Mouse (Mus musculus) hindbrain, embryonic 13.5 days (tissue): ENCODE measurements around the gene Scyl2. TPM values are rescaled to one million over a fixed set of nuclear protein-coding genes. Genes with fewer than 3 reads are reported as not detected.

Experiments
- ATAC-seq: fragments of 200-750 bp; cut with Nextera tagmentation; 2 replicates; pipeline ENCODE4 v1.8.0; 2017; ENCODE audit warnings: moderate TSS enrichment; ENCODE audit not compliant: low FRiP score
- H3K27ac ChIP-seq: fragments of 300-500 bp; sonication (generic); 2 replicates; pipeline ENCODE4 v1.5.1; 2015; ENCODE audit warnings: inconsistent platforms, mild to moderate bottlenecking, moderate library complexity
- H3K27me3 ChIP-seq: fragments of 300-500 bp; sonication (generic); 2 replicates; pipeline ENCODE4 v1.6.1; 2015; ENCODE audit warnings: mild to moderate bottlenecking, inconsistent platforms
- H3K36me3 ChIP-seq: fragments of 300-500 bp; sonication (generic); 2 replicates; pipeline ENCODE4 v1.6.1; 2015; ENCODE audit warnings: mild to moderate bottlenecking, inconsistent platforms
- H3K4me1 ChIP-seq: fragments of 300-500 bp; sonication (generic); replicated peaks from 2 replicates; pipeline ENCODE4 v1.6.1; 2015; ENCODE audit warnings: inconsistent platforms
- H3K4me2 ChIP-seq: fragments of 300-500 bp; sonication (generic); 2 replicates; pipeline ENCODE4 v1.6.1; 2015; ENCODE audit warnings: inconsistent platforms, mild to moderate bottlenecking, moderate library complexity
- H3K4me3 ChIP-seq: fragments of 300-500 bp; sonication (generic); 2 replicates; pipeline ENCODE4 v1.5.1; 2015; ENCODE audit warnings: mild to moderate bottlenecking, inconsistent platforms
- H3K9ac ChIP-seq: fragments of 300-500 bp; sonication (generic); 2 replicates; pipeline ENCODE4 v1.6.1; 2015; ENCODE audit warnings: mild to moderate bottlenecking, inconsistent platforms
- H3K9me3 ChIP-seq: fragments of 300-500 bp; sonication (generic); 2 replicates; pipeline ENCODE4 v1.6.1; 2016; ENCODE audit warnings: inconsistent platforms
- WGBS: fragments of 180-500 bp; shearing (Covaris S2); methylation state at CpG from one replicate; pipeline ENCODE4 v1.1.7; 2015; 5-methylcytosine and 5-hydroxymethylcytosine counted together
- polyA plus RNA-seq: library from polyadenylated mRNA; unstranded; fragments of >200 nt; fragmentation: Nextera tagmentation; extraction: Ambion mirVana; gene quantifications from 2 replicates; pipeline ENCODE4 v1.2.1, GENCODE M21; 2015

Gene Scyl2
- 9.7 and 10.0 TPM in 2 replicates for polyA plus RNA-seq

DNA sequence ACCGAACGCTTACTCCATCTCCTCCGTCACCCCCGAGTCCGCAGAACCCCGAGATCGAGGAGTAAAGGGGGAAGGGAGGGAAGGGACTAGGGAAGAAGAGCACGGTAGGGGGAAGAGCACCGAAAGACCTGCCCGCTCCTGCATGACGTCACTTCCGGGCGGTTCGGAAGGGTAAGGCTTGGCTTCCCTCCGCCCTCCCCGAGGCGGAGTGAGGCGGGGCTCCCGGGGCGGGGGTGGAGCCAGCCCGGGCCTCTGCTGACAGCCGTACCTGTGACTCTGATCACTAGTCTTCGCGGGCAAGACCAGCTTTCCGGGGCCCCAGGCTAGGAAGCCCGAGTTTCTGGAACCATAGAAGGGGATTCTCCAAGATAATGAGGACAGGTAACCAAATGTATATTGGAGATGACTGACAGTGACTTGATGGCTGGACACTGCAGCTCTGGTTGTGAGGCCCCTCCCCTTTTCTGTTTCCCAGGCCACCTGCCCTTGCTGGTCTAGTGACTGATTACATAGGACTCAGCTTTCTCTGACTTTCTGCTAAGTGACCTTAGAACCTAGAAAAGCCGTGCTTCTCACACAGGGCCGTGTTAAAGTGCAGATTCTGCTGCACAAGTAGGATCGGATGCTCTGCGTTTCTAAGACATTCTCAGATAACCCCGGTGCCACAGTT is at the start of gene Scyl2:
TSS of gene Scyl2 (minus strand) at position 147 of the 670 bp plus-strand sequence.
- Histone ChIP-seq H3K27me3 (0 out of 2 replicates have a peak, but pooled peaks cover 3% of the 10 kb centered on the region), H3K27ac (peak within 1 kb of the TSS; percentile 87), H3K9me3 (no peaks in the 10 kb centered on the region), H3K4me1 (peaks cover 32% of the 10 kb centered on the region), H3K4me3 (peak within 1 kb of the TSS; percentile 99), H3K9ac (peak within 1 kb of the TSS; percentile 96), H3K4me2 (peak within 1 kb of the TSS; percentile 80), H3K36me3 (peaks cover 9% of the 10 kb centered on the region; the same call in 1 of the 2 replicates)
- 6% methylated on average over 31 of the region's 31 CpGs for WGBS
- ATAC-seq = peak; percentile 99

DNA sequence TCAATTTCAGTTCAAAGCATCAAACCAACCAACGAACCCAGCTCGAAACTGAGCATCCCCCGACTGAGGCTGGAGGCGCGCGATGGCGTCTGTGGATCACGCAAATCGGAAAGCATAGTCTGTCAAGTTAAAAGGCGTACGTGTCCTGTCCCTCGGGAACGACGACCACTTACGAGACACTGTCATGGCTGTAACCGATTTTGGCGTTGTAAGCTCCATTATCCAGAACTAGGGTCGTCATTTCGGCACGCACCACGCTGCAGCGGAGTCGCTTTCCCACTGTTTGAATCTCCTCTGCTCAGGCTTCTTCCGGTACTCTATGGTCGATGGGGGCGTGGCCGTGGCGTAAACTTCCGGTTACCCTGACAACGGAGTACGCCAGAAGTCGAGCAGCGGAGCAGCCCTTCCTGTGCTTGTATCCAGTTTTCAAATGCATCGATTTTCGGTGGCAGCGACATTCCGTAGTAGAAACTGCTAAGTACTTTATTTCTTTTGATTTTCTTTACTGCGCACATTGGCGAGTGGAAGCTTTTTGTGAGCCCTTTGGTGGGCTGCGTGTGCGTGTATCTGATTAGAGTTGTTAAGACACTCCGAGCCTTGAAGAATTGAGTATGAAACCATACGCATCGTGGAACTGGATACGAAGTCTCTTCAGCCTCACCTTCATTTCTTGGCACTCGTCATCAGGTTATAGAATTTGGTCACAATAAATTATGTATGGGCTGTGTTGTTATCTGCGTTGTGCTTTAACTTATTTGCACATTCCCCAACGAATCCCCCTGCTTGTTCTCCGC is 46.1 kb upstream of the Scyl2 start, which contains the start of gene Actr6:
TSS of gene Actr6 (minus strand) at position 295 of the 794 bp plus-strand sequence.
- peak; percentile 99 for ATAC-seq
- no peaks in the 10 kb centered on the region for H3K27me3 ChIP-seq
- 1% methylated on average over 49 of the region's 49 CpGs for WGBS

DNA sequence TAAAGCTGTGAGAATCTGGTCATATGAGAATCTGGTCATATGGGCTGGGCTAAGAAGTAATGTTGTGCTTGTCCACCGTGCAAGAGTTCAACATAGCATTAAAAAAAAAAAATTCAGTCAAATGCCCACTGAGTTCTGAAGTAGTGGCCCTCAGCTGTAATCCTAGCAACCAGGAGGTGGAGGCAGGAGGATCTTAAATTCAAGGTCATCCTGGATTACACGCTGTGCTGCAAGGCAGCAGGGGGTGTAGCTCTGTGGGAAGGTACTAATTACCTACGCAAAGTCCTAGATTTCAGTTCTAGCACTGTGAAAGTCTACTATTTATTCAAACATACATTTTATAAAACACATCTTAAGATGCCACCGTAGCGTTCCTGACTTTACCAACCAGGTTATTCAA is 45.3 kb upstream of the Scyl2 start:
- Histone ChIP-seq H3K27ac (peak overlapping the region; percentile 78; the same call in 1 of the 2 replicates), H3K9ac (peak overlapping the region; percentile 73)

More for the DNA sequence above, 46.1 kb upstream of the Scyl2 start, which contains the start of gene Actr6:
- H3K36me3 ChIP-seq = peaks cover under 1% of the 10 kb centered on the region; the same call in 1 of the 2 replicates
- peak within 1 kb of the TSS; percentile 76 for H3K4me2 ChIP-seq
- H3K4me1 ChIP-seq = peaks cover 24% of the 10 kb centered on the region
- peak within 1 kb of the TSS; percentile 78 for H3K27ac ChIP-seq
- peak within 1 kb of the TSS; percentile 67 for H3K4me3 ChIP-seq
- H3K9ac ChIP-seq = peak within 1 kb of the TSS; percentile 73
- no peaks in the 10 kb centered on the region for H3K9me3 ChIP-seq

DNA sequence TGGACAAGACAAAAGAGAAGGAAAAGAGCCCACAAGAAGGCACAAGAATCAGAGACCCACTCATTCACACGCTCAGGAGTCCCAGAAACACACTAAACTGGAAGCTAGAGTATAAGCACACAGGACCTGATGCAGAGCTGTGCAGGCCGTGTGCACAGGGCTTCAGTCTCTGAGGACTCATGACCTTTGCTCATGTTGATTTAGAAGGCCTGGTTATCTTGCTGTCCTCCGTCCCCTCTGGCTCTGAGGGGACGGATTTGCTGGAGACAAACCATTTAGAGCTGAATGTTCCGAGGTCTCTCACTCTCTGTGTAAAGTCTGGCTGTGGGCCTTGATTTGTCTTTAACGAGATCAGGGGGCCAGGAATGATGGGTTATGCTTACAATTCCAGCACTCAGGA is 44.3 kb upstream of the Scyl2 start:
- no peak for ATAC-seq
- no peak overlapping the region for H3K4me2 ChIP-seq
- H3K9ac ChIP-seq = 0 out of 2 replicates have a peak overlapping the region, but pooled peaks have one; percentile 35
- no peak overlapping the region for H3K27ac ChIP-seq
- peaks cover 15% of the 10 kb centered on the region for H3K36me3 ChIP-seq
- 87% methylated on average over 6 of the region's 6 CpGs for WGBS
- H3K4me1 ChIP-seq = peaks cover 24% of the 10 kb centered on the region
- H3K9me3 ChIP-seq = no peaks in the 10 kb centered on the region
- H3K4me3 ChIP-seq = no peak overlapping the region
- H3K27me3 ChIP-seq = no peaks in the 10 kb centered on the region

More for the DNA sequence above, 45.3 kb upstream of the Scyl2 start:
- 19% methylated on average over 5 of the region's 5 CpGs for WGBS
- Histone ChIP-seq H3K27me3 (no peaks in the 10 kb centered on the region), H3K4me2 (peak overlapping the region; percentile 76), H3K4me1 (peaks cover 24% of the 10 kb centered on the region), H3K36me3 (peaks cover 6% of the 10 kb centered on the region), H3K9me3 (no peaks in the 10 kb centered on the region), H3K4me3 (peak overlapping the region; percentile 67)
- no peak for ATAC-seq

DNA sequence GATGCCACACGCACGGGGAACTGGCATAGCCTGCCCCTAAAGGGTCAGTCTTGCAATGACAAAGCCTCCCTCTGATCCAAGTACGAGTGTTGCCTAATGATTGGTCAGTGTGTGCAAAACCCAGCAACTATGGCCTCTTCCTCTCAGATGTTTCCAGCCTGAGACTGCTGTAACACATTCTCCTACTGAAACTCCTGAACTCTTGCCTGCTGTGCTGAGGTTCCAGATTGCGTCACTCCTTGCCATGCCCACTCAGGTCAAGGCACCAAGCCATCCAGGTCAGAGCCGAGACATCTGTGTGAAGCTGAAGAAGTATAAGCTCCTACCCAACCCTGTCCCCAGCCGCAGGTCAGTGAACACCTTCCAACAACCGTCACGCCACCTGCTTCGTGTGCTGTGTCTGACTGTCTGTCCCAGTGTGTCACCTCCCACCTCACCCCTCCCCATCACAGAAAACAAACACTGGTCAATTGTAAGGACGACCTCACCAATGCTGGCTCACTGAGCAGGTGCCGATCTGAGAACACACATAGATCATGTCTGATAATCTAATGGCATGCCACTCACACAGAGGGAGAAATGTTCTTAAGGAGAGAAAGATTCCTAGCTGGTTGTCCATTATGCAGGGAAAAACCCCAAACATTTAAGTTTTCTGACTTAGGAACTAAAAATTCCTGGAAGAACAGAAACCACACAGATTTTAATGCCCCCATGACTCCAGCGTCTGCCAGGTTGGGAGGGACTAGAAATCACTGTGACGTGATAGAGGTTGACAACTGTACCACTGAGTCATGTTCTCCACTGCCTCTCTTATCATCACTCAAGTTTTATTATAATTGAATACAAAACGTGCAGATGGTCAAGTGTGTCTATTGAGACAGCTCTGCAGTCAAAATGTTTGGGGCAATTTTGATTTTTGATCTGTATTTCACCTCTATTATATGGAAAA is 36.4 kb upstream of the Scyl2 start:
- no peak for ATAC-seq
- Histone ChIP-seq H3K36me3 (peaks cover 56% of the 10 kb centered on the region), H3K4me1 (no peaks in the 10 kb centered on the region), H3K4me3 (no peak overlapping the region), H3K9me3 (no peaks in the 10 kb centered on the region), H3K9ac (no peak overlapping the region), H3K27ac (no peak overlapping the region), H3K4me2 (no peak overlapping the region), H3K27me3 (no peaks in the 10 kb centered on the region)
- 92% methylated on average over 14 of the region's 14 CpGs for WGBS

DNA sequence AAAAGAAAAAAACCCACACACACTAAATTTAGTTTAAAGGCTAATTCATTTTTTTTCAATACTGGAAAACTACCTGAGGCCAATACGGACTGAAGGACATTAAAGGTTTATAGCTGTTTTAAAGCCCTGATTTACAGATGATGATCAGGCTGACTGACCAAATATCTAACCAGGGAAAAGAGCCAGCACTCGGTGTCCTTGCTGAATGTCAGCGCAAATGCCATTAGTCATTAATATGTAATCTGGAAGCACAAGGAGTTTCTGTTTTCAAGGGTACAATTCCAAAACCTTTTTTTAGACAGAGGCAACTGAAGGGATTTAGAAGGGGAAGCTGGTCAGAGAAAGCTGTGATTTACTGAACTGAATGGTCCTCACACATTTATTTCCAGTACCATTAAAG is 34.7 kb upstream of the Scyl2 start:
- WGBS = 89% methylated on average over 3 of the region's 3 CpGs
- no peaks in the 10 kb centered on the region for H3K4me1 ChIP-seq
- H3K4me3 ChIP-seq = no peak overlapping the region
- H3K36me3 ChIP-seq = peaks cover 53% of the 10 kb centered on the region
- no peaks in the 10 kb centered on the region for H3K9me3 ChIP-seq
- H3K9ac ChIP-seq = no peak overlapping the region
- H3K27ac ChIP-seq = no peak overlapping the region
- no peaks in the 10 kb centered on the region for H3K27me3 ChIP-seq
- H3K4me2 ChIP-seq = no peak overlapping the region
- ATAC-seq = no peak

DNA sequence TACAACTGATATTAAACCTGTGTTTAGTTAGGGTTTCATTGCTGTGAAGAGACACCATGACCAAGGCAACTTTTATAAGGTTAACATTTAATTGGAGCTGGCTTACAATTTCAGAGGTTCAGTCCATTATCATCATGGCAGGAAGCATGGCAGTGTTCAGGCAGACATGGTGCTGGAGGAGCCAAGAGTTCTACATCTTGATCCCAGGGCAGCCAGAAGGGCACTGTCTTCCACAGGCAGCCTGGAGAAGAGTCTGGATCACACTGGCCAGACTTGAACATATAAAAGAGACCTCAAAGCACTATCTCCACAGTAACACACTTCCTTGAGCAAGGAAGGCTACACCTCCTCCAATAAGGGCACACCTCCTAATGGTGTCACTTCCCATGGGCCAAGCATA is 34.2 kb upstream of the Scyl2 start:
- Histone ChIP-seq H3K4me3 (no peak overlapping the region), H3K4me2 (no peak overlapping the region), H3K9me3 (no peaks in the 10 kb centered on the region), H3K27ac (no peak overlapping the region), H3K4me1 (no peaks in the 10 kb centered on the region), H3K36me3 (peaks cover 53% of the 10 kb centered on the region), H3K27me3 (no peaks in the 10 kb centered on the region), H3K9ac (no peak overlapping the region)
- no peak for ATAC-seq

DNA sequence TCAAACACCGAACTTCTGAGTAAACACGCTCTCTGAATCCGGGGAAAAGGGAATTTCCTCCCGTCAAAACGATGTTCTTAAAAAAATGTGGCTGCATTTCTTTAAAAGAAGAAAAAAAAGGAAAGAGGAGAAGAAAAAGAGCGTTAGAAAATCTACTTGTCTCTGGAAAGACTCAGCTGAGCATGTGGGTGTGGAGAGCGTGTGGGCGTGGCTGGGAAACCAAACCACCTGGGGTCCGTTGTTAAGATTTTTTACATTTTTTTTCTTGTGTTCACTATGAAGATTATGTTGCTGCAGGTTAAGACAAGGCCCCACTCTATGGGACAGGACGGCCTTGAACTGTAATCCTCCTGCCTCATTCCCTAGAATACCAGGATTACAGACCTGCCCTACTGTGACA is 28.8 kb upstream of the Scyl2 start:
- Histone ChIP-seq H3K9me3 (no peaks in the 10 kb centered on the region), H3K27me3 (no peaks in the 10 kb centered on the region), H3K36me3 (peaks cover 59% of the 10 kb centered on the region), H3K4me2 (no peak overlapping the region), H3K27ac (no peak overlapping the region), H3K9ac (no peak overlapping the region), H3K4me3 (no peak overlapping the region), H3K4me1 (no peaks in the 10 kb centered on the region)
- ATAC-seq = no peak
- WGBS = 95% methylated on average over 10 of the region's 10 CpGs

DNA sequence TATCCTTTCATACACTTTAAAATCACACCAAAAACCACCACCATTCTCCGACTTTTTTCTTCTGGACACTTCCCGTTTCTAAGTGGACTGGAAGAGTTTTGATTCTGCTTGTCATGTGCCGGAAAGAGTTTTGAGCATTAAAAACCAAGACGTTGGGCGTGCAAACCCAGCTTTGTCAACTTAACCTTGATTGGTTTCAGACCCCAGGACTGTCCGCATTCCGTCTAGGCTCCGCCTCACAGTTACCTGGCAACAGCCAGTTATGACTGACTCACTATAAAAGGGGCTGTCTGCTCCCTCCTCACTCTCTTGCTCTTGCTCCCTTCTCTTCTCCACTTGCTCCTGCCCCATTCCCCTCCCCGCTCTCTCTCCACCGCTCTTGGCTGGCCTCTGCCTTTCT is 22.6 kb upstream of the Scyl2 start:
- Histone ChIP-seq H3K4me2 (0 out of 2 replicates have a peak overlapping the region, but pooled peaks have one; percentile 19), H3K4me3 (no peak overlapping the region)
- 0 out of 2 replicates have a peak, but pooled peaks have one; percentile 28 for ATAC-seq

DNA sequence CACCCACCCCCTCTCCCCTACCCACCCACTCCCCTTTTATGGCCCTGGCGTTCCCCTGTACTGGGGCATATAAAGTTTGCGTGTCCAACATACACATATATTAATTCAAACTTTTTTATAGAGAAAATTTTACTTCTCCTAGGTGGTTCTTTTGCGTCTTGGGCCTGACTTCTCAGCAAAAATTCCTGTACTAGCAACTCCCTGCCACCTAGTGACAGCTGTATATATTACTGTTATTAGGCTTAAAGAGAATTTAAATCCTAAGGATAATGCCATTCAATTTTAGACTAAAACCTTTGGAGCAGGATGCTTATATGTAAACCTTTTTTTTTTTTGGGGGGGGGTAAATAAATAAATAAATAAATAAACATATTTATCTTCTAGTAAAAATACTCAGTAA is 21.3 kb upstream of the Scyl2 start:
- Histone ChIP-seq H3K9me3 (no peaks in the 10 kb centered on the region), H3K36me3 (peaks cover 12% of the 10 kb centered on the region)
- no peak for ATAC-seq

More for the DNA sequence above, 22.6 kb upstream of the Scyl2 start:
- no peaks in the 10 kb centered on the region for H3K27me3 ChIP-seq
- no peaks in the 10 kb centered on the region for H3K9me3 ChIP-seq
- WGBS = 33% methylated on average over 10 of the region's 10 CpGs
- H3K9ac ChIP-seq = no peak overlapping the region
- peaks cover 24% of the 10 kb centered on the region for H3K36me3 ChIP-seq
- 0 out of 2 replicates have a peak, but pooled peaks cover 3% of the 10 kb centered on the region for H3K4me1 ChIP-seq
- no peak overlapping the region for H3K27ac ChIP-seq

DNA sequence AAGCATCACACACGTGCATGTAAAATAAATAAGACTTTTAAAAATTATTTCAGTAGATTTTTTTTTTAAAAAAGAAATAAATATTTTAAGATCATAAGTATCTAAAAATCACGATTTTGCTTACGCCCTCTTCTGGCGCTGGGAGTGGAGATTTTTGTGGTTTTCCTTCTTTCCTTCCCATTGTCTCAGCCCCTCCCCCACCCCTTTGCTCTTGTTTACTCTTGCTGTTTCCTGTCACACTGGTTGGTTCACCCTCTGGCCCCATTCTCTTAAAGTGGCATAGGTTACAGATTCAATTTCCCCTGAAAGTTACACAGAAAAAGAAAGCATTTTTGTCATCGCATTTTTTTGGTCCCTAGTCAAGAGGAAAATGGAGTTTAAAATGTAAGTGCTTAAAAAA is 17.0 kb upstream of the Scyl2 start:
- no peak for ATAC-seq
- 51% methylated on average over 5 of the region's 5 CpGs for WGBS
- no peaks in the 10 kb centered on the region for H3K27me3 ChIP-seq

More for the DNA sequence above, 21.3 kb upstream of the Scyl2 start:
- Histone ChIP-seq H3K4me1 (0 out of 2 replicates have a peak, but pooled peaks cover 3% of the 10 kb centered on the region), H3K9ac (no peak overlapping the region), H3K4me2 (no peak overlapping the region), H3K4me3 (no peak overlapping the region), H3K27me3 (no peaks in the 10 kb centered on the region), H3K27ac (no peak overlapping the region)
- 92% methylated on average over 3 of the region's 3 CpGs for WGBS

More for the DNA sequence above, 17.0 kb upstream of the Scyl2 start:
- H3K9ac ChIP-seq = no peak overlapping the region
- H3K4me3 ChIP-seq = no peak overlapping the region
- H3K4me2 ChIP-seq = no peak overlapping the region
- no peaks in the 10 kb centered on the region for H3K4me1 ChIP-seq
- no peak overlapping the region for H3K27ac ChIP-seq
- H3K36me3 ChIP-seq = no peaks in the 10 kb centered on the region
- H3K9me3 ChIP-seq = no peaks in the 10 kb centered on the region
